Mouse (Mus musculus): ENCODE measurements around the gene Usp12. TPM values are rescaled to one million over a fixed set of nuclear protein-coding genes. Genes with fewer than 3 reads are reported as not detected.
"Not testable (repeated sequence)": the region's sequence is repeated elsewhere in the genome, so short reads cannot be mapped to it uniquely, and the experiment has no call there.

Gene Usp12
- polyA plus RNA-seq, 1 experiment from 2014 or later: 13.2 TPM

- no peak for DNase-seq (ENCODE audit: extremely low spot score, low spot score)
- Histone ChIP-seq H3K9me3 (no peaks in the 10 kb centered on the region), H3K4me3 (no peak overlapping the region), H3K27ac (no peak overlapping the region), H3K4me1 (no peaks in the 10 kb centered on the region), H3K27me3 (ENCODE audit: poor library complexity, severe bottlenecking) (no peaks in the 10 kb centered on the region), H3K36me3 (replicated peaks) (peaks cover 65% of the 10 kb centered on the region)
- 85% methylated on average over 6 of the region's 6 CpGs for WGBS
Measured at GRCm38 (mm10) chr5:146757921-146758320, 36.9 kb downstream of the Usp12 start.

DNA sequence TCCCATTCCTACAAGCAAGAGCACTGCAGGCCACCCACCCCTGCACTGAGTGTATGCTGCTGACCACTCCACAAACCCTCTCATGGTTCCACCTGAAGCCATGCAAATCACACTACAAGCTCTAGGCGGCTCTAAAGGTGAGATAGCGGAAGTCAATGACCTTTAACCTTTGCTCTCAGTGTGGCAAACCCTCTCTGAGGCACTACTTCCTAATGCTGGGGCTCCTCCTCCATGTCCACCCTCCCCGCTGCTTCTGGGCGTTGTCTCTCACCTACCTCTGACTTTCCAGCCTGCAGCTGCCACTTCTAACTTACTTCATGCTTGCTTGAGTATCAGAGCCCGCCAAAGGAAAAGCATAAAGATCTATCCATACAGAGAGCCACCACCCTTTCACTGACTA is 37.5 kb downstream of the Usp12 start:
- no peak for DNase-seq (ENCODE audit: extremely low spot score, low spot score)
- 88% methylated on average over 5 of the region's 5 CpGs for WGBS
- Histone ChIP-seq H3K27ac (no peak overlapping the region), H3K27me3 (ENCODE audit: poor library complexity, severe bottlenecking) (no peaks in the 10 kb centered on the region), H3K4me1 (no peaks in the 10 kb centered on the region), H3K4me3 (no peak overlapping the region), H3K36me3 (replicated peaks) (peaks cover 65% of the 10 kb centered on the region), H3K9me3 (no peaks in the 10 kb centered on the region)

GRCm38 (mm10) chr5:146753181-146753580 is 41.6 kb downstream of the Usp12 start:
- peaks cover 73% of the 10 kb centered on the region for H3K36me3 ChIP-seq (replicated peaks)
- no peak for DNase-seq (ENCODE audit: extremely low spot score, low spot score)
- H3K27ac ChIP-seq: no peak overlapping the region
- H3K4me1 ChIP-seq: no peaks in the 10 kb centered on the region
- no peak overlapping the region for H3K4me3 ChIP-seq
- no peaks in the 10 kb centered on the region for H3K27me3 ChIP-seq (ENCODE audit: poor library complexity, severe bottlenecking)
- WGBS: 98% methylated on average over 8 of the region's 8 CpGs
- no peaks in the 10 kb centered on the region for H3K9me3 ChIP-seq

DNA sequence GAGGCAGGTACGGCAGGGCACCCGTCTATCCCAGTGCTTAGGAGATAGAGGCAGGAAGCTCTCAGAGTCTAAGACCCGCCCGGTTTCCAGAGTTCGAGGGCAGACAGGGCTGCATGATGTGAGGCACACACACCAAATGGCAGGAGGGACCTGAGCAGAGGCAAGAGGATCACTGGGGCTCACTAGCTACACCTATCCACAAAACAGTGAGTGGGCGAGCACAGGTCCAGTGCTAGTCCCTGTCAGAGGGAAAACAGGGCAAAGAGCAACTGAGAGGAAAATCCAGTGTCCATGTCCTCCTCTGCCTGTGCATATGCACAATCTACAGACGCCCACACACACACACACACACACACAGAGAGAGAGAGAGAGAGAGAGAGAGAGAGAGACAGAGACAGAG is 43.8 kb downstream of the Usp12 start:
- H3K4me3 ChIP-seq: no peak overlapping the region
- WGBS: 89% methylated on average over 7 of the region's 7 CpGs
- DNase-seq (ENCODE audit: extremely low spot score, low spot score): no peak
- H3K27ac ChIP-seq: no peak overlapping the region
- H3K4me1 ChIP-seq: no peaks in the 10 kb centered on the region
- peaks cover 64% of the 10 kb centered on the region for H3K36me3 ChIP-seq (replicated peaks)
- H3K9me3 ChIP-seq: no peaks in the 10 kb centered on the region
- H3K27me3 ChIP-seq (ENCODE audit: poor library complexity, severe bottlenecking): no peaks in the 10 kb centered on the region

DNA sequence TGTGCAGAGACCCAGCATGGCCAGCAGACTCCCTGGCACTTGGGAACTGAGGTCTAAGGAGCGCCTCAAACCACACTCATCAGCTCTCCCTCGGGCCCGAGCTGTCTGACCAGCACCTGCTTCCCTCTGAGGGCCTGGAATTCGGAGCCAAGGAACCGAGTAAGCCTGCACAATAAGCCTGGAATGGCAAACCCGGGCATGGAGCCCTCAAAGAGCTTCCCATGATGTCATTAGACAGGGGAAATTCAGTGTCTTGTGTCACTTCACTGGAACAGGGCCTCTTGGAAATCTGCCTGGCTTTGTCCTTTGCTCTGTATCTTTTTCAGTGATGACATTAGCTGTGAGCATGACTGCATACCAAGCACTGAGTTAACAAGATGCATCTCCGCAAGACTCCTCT is 44.5 kb downstream of the Usp12 start:
- WGBS: 90% methylated on average over 7 of the region's 7 CpGs
- H3K36me3 ChIP-seq (replicated peaks): peaks cover 63% of the 10 kb centered on the region

GRCm38 (mm10) chr5:146749857-146750256 is 44.9 kb downstream of the Usp12 start:
- no peaks in the 10 kb centered on the region for H3K27me3 ChIP-seq (ENCODE audit: poor library complexity, severe bottlenecking)
- H3K36me3 ChIP-seq (replicated peaks): peaks cover 62% of the 10 kb centered on the region
- no peak overlapping the region for H3K4me3 ChIP-seq
- H3K27ac ChIP-seq: no peak overlapping the region
- 89% methylated on average over 5 of the region's 5 CpGs for WGBS
- no peaks in the 10 kb centered on the region for H3K4me1 ChIP-seq
- H3K9me3 ChIP-seq: no peaks in the 10 kb centered on the region
- no peak for DNase-seq (ENCODE audit: extremely low spot score, low spot score)

More for the DNA sequence above, 44.5 kb downstream of the Usp12 start:
- H3K4me1 ChIP-seq: no peaks in the 10 kb centered on the region
- no peak for DNase-seq (ENCODE audit: extremely low spot score, low spot score)
- no peaks in the 10 kb centered on the region for H3K9me3 ChIP-seq
- H3K27me3 ChIP-seq (ENCODE audit: poor library complexity, severe bottlenecking): no peaks in the 10 kb centered on the region
- no peak overlapping the region for H3K27ac ChIP-seq
- no peak overlapping the region for H3K4me3 ChIP-seq

- H3K27ac ChIP-seq: no peak overlapping the region
- 92% methylated on average over 9 of the region's 9 CpGs for WGBS
- 0 out of 2 replicates have a peak, but pooled peaks cover 3% of the 10 kb centered on the region for H3K4me1 ChIP-seq
- H3K36me3 ChIP-seq (replicated peaks): peaks cover 64% of the 10 kb centered on the region
- DNase-seq (ENCODE audit: extremely low spot score, low spot score): no peak
- no peaks in the 10 kb centered on the region for H3K9me3 ChIP-seq
- H3K27me3 ChIP-seq (ENCODE audit: poor library complexity, severe bottlenecking): no peaks in the 10 kb centered on the region
- H3K4me3 ChIP-seq: no peak overlapping the region
Measured at GRCm38 (mm10) chr5:146736970-146737495, 57.8 kb downstream of the Usp12 start.

GRCm38 (mm10) chr5:146736348-146736747 is 58.5 kb downstream of the Usp12 start:
- Histone ChIP-seq H3K9me3 (no peaks in the 10 kb centered on the region), H3K4me1 (0 out of 2 replicates have a peak, but pooled peaks cover 3% of the 10 kb centered on the region), H3K36me3 (replicated peaks) (peaks cover 63% of the 10 kb centered on the region), H3K4me3 (no peak overlapping the region), H3K27me3 (ENCODE audit: poor library complexity, severe bottlenecking) (no peaks in the 10 kb centered on the region), H3K27ac (no peak overlapping the region)
- WGBS: 82% methylated on average over 18 of the region's 18 CpGs
- DNase-seq (ENCODE audit: extremely low spot score, low spot score): no peak

DNA sequence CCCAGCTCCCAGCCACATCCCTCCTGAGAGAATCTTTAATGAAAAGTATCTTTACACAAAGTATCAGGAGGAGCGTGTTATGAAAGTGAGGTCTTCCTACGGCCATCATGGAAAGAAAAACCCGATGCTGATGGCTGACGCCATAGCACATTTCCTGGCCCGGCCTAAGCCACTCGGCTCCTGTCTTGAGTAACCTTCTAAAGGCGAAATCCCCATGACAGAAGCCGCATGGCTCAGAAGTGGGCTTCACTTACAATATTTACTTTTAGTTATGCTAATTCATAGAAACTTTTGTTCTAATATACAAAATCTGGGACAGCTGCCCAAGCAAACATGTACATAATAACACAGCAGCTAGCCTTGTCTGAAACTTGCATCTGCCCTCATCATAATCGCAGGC is 59.8 kb downstream of the Usp12 start:
- not testable (repeated sequence) for DNase-seq (ENCODE audit: extremely low spot score, low spot score); H3K27me3 ChIP-seq (ENCODE audit: poor library complexity, severe bottlenecking); H3K4me3 ChIP-seq; H3K9me3 ChIP-seq; H3K4me1 ChIP-seq; H3K27ac ChIP-seq
- H3K36me3 ChIP-seq (replicated peaks): peaks cover 55% of the 10 kb centered on the region
- 90% methylated on average over 1 of the region's 9 CpGs for WGBS

DNA sequence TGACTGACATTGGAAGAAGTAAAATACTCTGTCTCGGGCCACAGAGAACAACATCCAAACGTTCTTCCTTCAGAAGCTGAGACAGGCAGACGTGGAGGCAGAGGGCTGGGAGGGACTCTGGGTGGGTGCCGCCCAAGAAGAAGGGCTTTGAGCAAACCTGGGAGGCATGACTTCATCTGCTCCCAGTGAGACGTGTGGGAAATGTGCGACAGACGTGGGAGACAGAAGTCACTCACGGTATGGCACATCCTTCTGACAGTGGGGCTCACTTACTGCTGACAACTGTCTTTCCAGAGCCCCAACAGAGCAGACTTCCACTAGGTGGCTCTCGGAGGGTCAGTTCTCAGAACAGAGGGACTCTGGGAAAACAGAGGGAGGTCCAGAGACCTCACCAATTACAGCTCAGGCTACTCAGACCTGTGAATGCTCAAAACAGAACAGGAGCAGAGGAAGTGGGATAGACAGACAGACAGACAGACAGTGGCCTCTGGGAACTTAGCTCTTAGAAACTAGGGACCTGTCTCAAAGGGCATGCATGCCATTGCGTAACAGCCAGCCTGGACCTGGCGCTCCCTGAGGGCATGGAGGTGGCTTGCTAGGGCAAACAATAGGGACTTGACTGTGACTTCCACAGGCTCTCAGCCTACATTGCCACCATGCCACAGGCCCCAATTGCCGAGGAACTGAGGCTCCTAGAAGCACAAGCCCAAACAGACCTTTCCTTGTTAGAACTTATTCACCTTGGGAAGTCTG is 60.7 kb downstream of the Usp12 start:
- 0 out of 2 replicates have a peak, but pooled peaks cover 3% of the 10 kb centered on the region for H3K4me1 ChIP-seq
- no peak overlapping the region for H3K27ac ChIP-seq
- DNase-seq (ENCODE audit: extremely low spot score, low spot score): no peak
- H3K27me3 ChIP-seq (ENCODE audit: poor library complexity, severe bottlenecking): no peaks in the 10 kb centered on the region
- H3K9me3 ChIP-seq: no peaks in the 10 kb centered on the region
- 84% methylated on average over 12 of the region's 12 CpGs for WGBS
- H3K36me3 ChIP-seq (replicated peaks): peaks cover 45% of the 10 kb centered on the region
- H3K4me3 ChIP-seq: no peak overlapping the region

- H3K9me3 ChIP-seq: no peaks in the 10 kb centered on the region
- WGBS: 83% methylated on average over 7 of the region's 7 CpGs
- no peak overlapping the region for H3K27ac ChIP-seq
- H3K4me3 ChIP-seq: no peak overlapping the region
- no peak for DNase-seq (ENCODE audit: extremely low spot score, low spot score)
- no peaks in the 10 kb centered on the region for H3K27me3 ChIP-seq (ENCODE audit: poor library complexity, severe bottlenecking)
- peaks cover 39% of the 10 kb centered on the region for H3K36me3 ChIP-seq (replicated peaks)
- 0 out of 2 replicates have a peak, but pooled peaks cover 3% of the 10 kb centered on the region for H3K4me1 ChIP-seq
Measured at GRCm38 (mm10) chr5:146733372-146733771, 61.4 kb downstream of the Usp12 start.

- DNase-seq (ENCODE audit: extremely low spot score, low spot score): no peak
- Histone ChIP-seq H3K4me3 (no peak overlapping the region), H3K27ac (no peak overlapping the region), H3K4me1 (no peaks in the 10 kb centered on the region), H3K9me3 (no peaks in the 10 kb centered on the region), H3K36me3 (replicated peaks) (no peaks in the 10 kb centered on the region), H3K27me3 (ENCODE audit: poor library complexity, severe bottlenecking) (no peaks in the 10 kb centered on the region)
- WGBS: 90% methylated on average over 4 of the region's 4 CpGs
Measured at GRCm38 (mm10) chr5:146727006-146727405, 67.8 kb downstream of the Usp12 start.

GRCm38 (mm10) chr5:146724956-146725355 is 69.8 kb downstream of the Usp12 start:
- no peak for DNase-seq (ENCODE audit: extremely low spot score, low spot score)
- Histone ChIP-seq H3K36me3 (replicated peaks) (no peaks in the 10 kb centered on the region), H3K27me3 (ENCODE audit: poor library complexity, severe bottlenecking) (no peaks in the 10 kb centered on the region), H3K9me3 (no peaks in the 10 kb centered on the region), H3K27ac (no peak overlapping the region), H3K4me1 (no peaks in the 10 kb centered on the region), H3K4me3 (no peak overlapping the region)
- 74% methylated on average over 3 of the region's 3 CpGs for WGBS

All from forebrain, embryonic 10.5 days (tissue).